17 mouse cellular contexts compared by ENCODE assay signal in genomic region chr9:32021755-32022154, GRCm38 (mm10).
DNase-seq lines count a peak whose midpoint lies in the region; ATAC-seq and TF ChIP-seq lines count a peak whose summit lies in the region.
"Had no signal": no experiment of that assay in that cellular context is flagged by ENCODE, and none has a peak within 500 bp of the region (broad histone marks: within the 10 kb centered on the region; RNA-seq: fewer than 3 reads in every experiment).

No protein-coding gene starts in this region.

- H3K9me3 ChIP-seq in kidney, embryonic 15.5 days (replicated peaks), result no peaks in the 10 kb centered on the region
- no peaks in the 10 kb centered on the region for H3K9me3 ChIP-seq in midbrain, embryonic 13.5 days
- no peaks in the 10 kb centered on the region for H3K9me3 ChIP-seq in midbrain, embryonic 14.5 days (ENCODE audit: control insufficient read depth, low read length)
- H3K9me3 ChIP-seq: neural tube, embryonic 15.5 days had no signal

- intact Hi-C loops in gastrocnemius, adult 2 months (cut with DNase I), result no loop called here

- peaks cover 37% of the 10 kb centered on the region for H3K4me1 ChIP-seq in kidney, embryonic 15.5 days
- H3K4me1 ChIP-seq in midbrain, embryonic 13.5 days (replicated peaks), result peaks cover 16% of the 10 kb centered on the region
- H3K4me1 ChIP-seq in midbrain, embryonic 14.5 days (ENCODE audit: control insufficient read depth, insufficient read depth, low read length), result peaks cover 4% of the 10 kb centered on the region; the same call in 1 of the 2 replicates

- no peaks in the 10 kb centered on the region for H3K36me3 ChIP-seq in kidney, embryonic 15.5 days
- no peaks in the 10 kb centered on the region for H3K36me3 ChIP-seq in midbrain, embryonic 13.5 days
- H3K36me3 ChIP-seq in midbrain, embryonic 14.5 days (ENCODE audit: control insufficient read depth, insufficient read depth, low read length), result no peaks in the 10 kb centered on the region
- H3K36me3 ChIP-seq: neural tube, embryonic 15.5 days had no signal

- H3K9ac ChIP-seq in kidney, embryonic 15.5 days, result no peak overlapping the region
- no peak overlapping the region for H3K9ac ChIP-seq in midbrain, embryonic 13.5 days (replicated peaks)
- H3K9ac ChIP-seq in midbrain, embryonic 14.5 days (replicated peaks; ENCODE audit: low read length), result no peak overlapping the region
- H3K9ac ChIP-seq: neural tube, embryonic 15.5 days had no signal

- no peak for ATAC-seq in kidney, embryonic 15.5 days (replicated peaks; ENCODE audit: low FRiP score)
- ATAC-seq in midbrain, embryonic 13.5 days, result no peak
- no peak for ATAC-seq in midbrain, embryonic 14.5 days (ENCODE audit: low FRiP score, low TSS enrichment)
- ATAC-seq: Patski had no signal

- DNase-seq in gastrocnemius, adult 2 months, result no peak
- DNase-seq in gastrocnemius, postnatal 10 days, result no peak
- no peak for DNase-seq in kidney, postnatal 10 days
- DNase-seq in midbrain, embryonic 14.5 days, result no peak
- DNase-seq in thymus, postnatal 4 days, result no peak
- no peak for DNase-seq in spleen, postnatal 10 days (ENCODE audit: low spot score in 2 of 2)
- DNase-seq: cerebellum, adult 18-20 months; gastrocnemius, postnatal 25 days; kidney, adult 18-20 months; liver; thymus, adult 2 months had no signal

- no peak overlapping the region for H3K4me3 ChIP-seq in gastrocnemius, adult 2 months
- H3K4me3 ChIP-seq in kidney, embryonic 15.5 days (replicated peaks), result no peak overlapping the region
- H3K4me3 ChIP-seq in midbrain, embryonic 13.5 days (replicated peaks), result no peak overlapping the region
- H3K4me3 ChIP-seq in midbrain, embryonic 14.5 days (replicated peaks; ENCODE audit: low read depth, low read length), result no peak overlapping the region
- H3K4me3 ChIP-seq: erythroblast, embryonic 14.5 days; neural tube, embryonic 15.5 days had no signal

- H3K27ac ChIP-seq in gastrocnemius, adult 2 months, result peak overlapping the region; percentile 40; the same call in 1 of the 2 replicates
- H3K27ac ChIP-seq in kidney, embryonic 15.5 days, result peak overlapping the region; percentile 30; the same call in 1 of the 2 replicates
- peak overlapping the region; percentile 5; the same call in 1 of the 2 replicates for H3K27ac ChIP-seq in midbrain, embryonic 13.5 days
- no peak overlapping the region for H3K27ac ChIP-seq in midbrain, embryonic 14.5 days (replicated peaks; ENCODE audit: low read depth, low read length)
- H3K27ac ChIP-seq: macrophage; neural tube, embryonic 15.5 days had no signal

- no peaks in the 10 kb centered on the region for H3K27me3 ChIP-seq in kidney, embryonic 15.5 days
- no peaks in the 10 kb centered on the region for H3K27me3 ChIP-seq in midbrain, embryonic 13.5 days
- no peaks in the 10 kb centered on the region for H3K27me3 ChIP-seq in midbrain, embryonic 14.5 days (ENCODE audit: control insufficient read depth, insufficient read depth, low read length)
- H3K27me3 ChIP-seq: neural tube, embryonic 15.5 days; Patski had no signal

- TF ChIP-seq CTCF in gastrocnemius, adult 2 months (IDR thresholded peaks at IDR 0.05), result no peak

- H3K4me2 ChIP-seq in kidney, embryonic 15.5 days, result no peak overlapping the region
- no peak overlapping the region for H3K4me2 ChIP-seq in midbrain, embryonic 13.5 days (replicated peaks)
- H3K4me2 ChIP-seq in midbrain, embryonic 14.5 days (ENCODE audit: low read length), result no peak overlapping the region
- H3K4me2 ChIP-seq: neural tube, embryonic 15.5 days had no signal

- WGBS in kidney, embryonic 15.5 days, result 34% methylated on average over 3 of the region's 3 CpGs
- 40% methylated on average over 3 of the region's 3 CpGs for WGBS in midbrain, embryonic 13.5 days
- WGBS in midbrain, embryonic 14.5 days, result 47% methylated on average over 3 of the region's 3 CpGs
